Mouse (Mus musculus) hindbrain, embryonic 11.5 days (tissue): ENCODE data around the gene Olfr313. TPM values are rescaled to one million over a fixed set of nuclear protein-coding genes. Genes with fewer than 3 reads are reported as not detected.
A peak's percentile ranks its signal among the peaks of the same experiment; 100 is the strongest.
"Not testable (repeated sequence)": the region's sequence is repeated elsewhere in the genome, so short reads cannot be mapped to it uniquely, and the experiment has no call there.

Source experiments
- ATAC-seq: fragments of 200-750 bp; cut with Nextera tagmentation; 2 replicates; pipeline ENCODE4 v1.8.0; 2017; ENCODE audit warnings: mild to moderate bottlenecking, moderate TSS enrichment, moderate library complexity; ENCODE audit not compliant: low FRiP score
- DNase-seq: peaks from one replicate; pipeline ENCODE4 v3.0.0-alpha.2; 2015; ENCODE audit warnings: low spot score
- H3K27ac ChIP-seq: fragments of 300-500 bp; sonication (generic); 2 replicates; pipeline ENCODE4 v1.5.1; 2014; ENCODE audit warnings: mild to moderate bottlenecking, low read depth, low read length
- H3K27me3 ChIP-seq: fragments of 300-500 bp; sonication (generic); 2 replicates; pipeline ENCODE4 v1.6.1; 2014; ENCODE audit warnings: mild to moderate bottlenecking, low read length, moderate library complexity, mixed read lengths; ENCODE audit not compliant: control insufficient read depth, insufficient read depth
- H3K36me3 ChIP-seq: fragments of 300-500 bp; sonication (generic); 2 replicates; pipeline ENCODE4 v1.6.1; 2014; ENCODE audit warnings: mild to moderate bottlenecking, low read length, moderate library complexity, mixed read lengths; ENCODE audit not compliant: control insufficient read depth, insufficient read depth
- H3K4me1 ChIP-seq: fragments of 300-500 bp; sonication (generic); replicated peaks from 2 replicates; pipeline ENCODE4 v1.6.1; 2014; ENCODE audit warnings: low read length, mixed read lengths; ENCODE audit not compliant: control insufficient read depth, insufficient read depth
- H3K4me2 ChIP-seq: fragments of 300-500 bp; sonication (generic); replicated peaks from 2 replicates; pipeline ENCODE4 v1.6.1; 2014; ENCODE audit warnings: mild to moderate bottlenecking, low read depth, low read length
- H3K4me3 ChIP-seq: fragments of 300-500 bp; sonication (generic); 2 replicates; pipeline ENCODE4 v1.5.1; 2014; ENCODE audit warnings: low read depth, low read length
- H3K9ac ChIP-seq: fragments of 300-500 bp; sonication (generic); 2 replicates; pipeline ENCODE4 v1.6.1; 2014; ENCODE audit warnings: low read depth, low read length
- H3K9me3 ChIP-seq: fragments of 300-500 bp; sonication (generic); 2 replicates; pipeline ENCODE4 v1.6.1; 2016; ENCODE audit warnings: low read length; ENCODE audit not compliant: control insufficient read depth
- WGBS: fragments of 180-500 bp; shearing (Covaris S2); extraction: QIAGEN DNeasy Blood & Tissue Kit; methylation state at CpG from one replicate; pipeline ENCODE4 v1.1.7; 2014; 5-methylcytosine and 5-hydroxymethylcytosine counted together
- polyA plus RNA-seq: library from polyadenylated mRNA; unstranded; fragments of >200 nt; fragmentation: Nextera tagmentation; extraction: Ambion mirVana; gene quantifications from 2 replicates; pipeline ENCODE4 v1.2.1, GENCODE M21; 2014

Olfr313 gene
- polyA plus RNA-seq, 1 experiment from 2014 or later = not detected

DNA sequence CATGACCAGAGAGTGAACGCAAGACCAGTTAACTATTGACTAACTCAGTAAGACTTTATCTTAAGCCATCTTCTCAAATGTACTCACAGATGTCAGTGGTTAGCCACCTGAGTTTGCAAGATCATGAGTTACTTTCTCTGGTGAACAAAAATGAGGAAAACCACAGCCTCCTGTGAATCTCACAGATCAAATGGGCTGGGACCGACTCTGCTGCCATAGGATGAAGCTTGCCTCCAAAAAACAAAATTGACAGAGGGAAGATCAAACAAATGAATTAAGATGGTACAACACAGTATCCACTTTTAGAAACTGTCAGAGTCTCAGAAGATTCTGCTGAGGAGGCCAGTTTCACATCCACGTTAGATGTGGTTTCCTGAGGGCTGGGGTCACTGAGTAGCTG, 15.0 kb downstream of the Olfr313 start:
- ATAC-seq = no peak
- H3K27ac ChIP-seq = no peak overlapping the region
- 88% methylated on average over 3 of the region's 3 CpGs for WGBS

DNA sequence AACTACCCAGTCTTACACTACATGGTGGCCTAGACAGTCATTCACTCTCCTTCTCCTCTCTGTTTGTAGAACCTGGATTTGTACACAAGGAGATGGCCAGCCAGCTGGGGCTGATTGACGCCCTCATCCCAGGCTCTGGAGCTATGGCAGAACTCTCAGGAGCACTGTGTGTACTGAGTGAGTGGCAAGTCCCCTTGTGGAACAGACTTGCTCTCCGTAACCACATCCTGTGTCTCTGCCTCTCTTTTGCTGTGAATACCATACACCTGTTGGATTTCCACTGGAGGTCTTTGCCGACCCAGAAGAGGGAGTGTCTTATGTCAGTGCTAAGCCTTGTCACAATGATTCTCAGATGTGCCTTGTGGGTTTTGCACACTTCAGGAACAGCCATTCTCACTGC, 17.7 kb downstream of the Olfr313 start:
- not testable (repeated sequence) for H3K4me2 ChIP-seq, H3K9me3 ChIP-seq, H3K4me1 ChIP-seq, H3K36me3 ChIP-seq, DNase-seq, H3K9ac ChIP-seq, H3K27ac ChIP-seq, H3K27me3 ChIP-seq, ATAC-seq, H3K4me3 ChIP-seq
- WGBS = 88% methylated on average over 3 of the region's 3 CpGs

More for the DNA sequence above, 15.0 kb downstream of the Olfr313 start:
- Histone ChIP-seq H3K36me3 (no peaks in the 10 kb centered on the region), H3K4me2 (no peak overlapping the region), H3K4me1 (no peaks in the 10 kb centered on the region), H3K4me3 (no peak overlapping the region), H3K27me3 (no peaks in the 10 kb centered on the region), H3K9ac (no peak overlapping the region), H3K9me3 (no peaks in the 10 kb centered on the region)
- no peak for DNase-seq

DNA sequence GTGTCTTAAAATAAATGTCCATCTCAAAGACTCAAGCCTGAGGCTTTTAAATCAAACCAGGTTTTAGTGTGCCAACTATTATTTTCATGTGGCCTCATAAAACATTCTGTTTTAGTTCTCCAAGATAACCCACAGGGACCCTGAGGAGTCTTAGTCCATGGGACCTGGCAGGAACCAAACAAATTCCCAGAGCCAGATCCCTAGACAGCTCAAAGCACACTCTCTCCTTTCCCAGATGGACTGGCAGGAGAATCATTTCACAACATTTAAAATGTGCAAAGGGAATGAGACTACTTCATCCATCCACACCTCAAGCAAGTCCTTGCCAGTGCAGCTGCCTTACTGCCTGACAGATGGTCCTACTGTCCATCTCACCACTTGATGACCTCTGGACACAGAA, 24.2 kb downstream of the Olfr313 start, which contains the start of gene Olfr311:
TSS of gene Olfr311 (plus strand) at position 301 of the 400 bp plus-strand sequence.
- H3K27ac ChIP-seq, H3K9ac ChIP-seq, ATAC-seq, DNase-seq, H3K9me3 ChIP-seq, H3K36me3 ChIP-seq, H3K4me1 ChIP-seq, H3K4me3 ChIP-seq, H3K4me2 ChIP-seq, H3K27me3 ChIP-seq: not testable (repeated sequence)

DNA sequence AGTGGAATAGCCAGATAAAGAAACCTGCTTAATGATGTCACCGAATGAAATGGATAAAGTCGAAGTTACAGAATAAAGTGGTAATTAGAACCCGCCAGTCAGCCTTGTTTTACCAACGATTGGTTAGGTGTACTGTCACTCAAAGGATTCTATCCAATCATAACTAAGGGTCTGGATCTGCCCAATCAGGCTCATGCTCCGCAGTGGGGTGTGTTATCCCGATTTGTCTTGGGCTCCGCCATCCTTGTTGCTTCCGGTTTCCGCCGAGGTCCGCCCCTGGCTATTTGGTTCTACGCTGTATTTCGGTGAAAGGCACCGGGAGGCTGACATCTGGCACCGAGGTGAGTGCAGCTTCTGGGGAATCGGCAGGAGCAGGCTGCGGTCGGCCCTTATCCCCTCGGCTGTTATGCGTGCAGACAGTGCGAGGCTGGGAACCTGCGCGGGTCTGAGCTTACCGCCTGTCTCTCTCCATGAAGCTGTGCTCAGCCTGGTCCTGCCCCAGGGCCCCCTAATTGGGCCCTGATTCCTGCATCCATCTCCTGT, 32.2 kb downstream of the Olfr313 start, which contains the start of gene Gm12258:
TSS of gene Gm12258 (plus strand) at position 240 of the 543 bp plus-strand sequence.
- H3K27me3 ChIP-seq = no peaks in the 10 kb centered on the region
- H3K9me3 ChIP-seq = no peaks in the 10 kb centered on the region
- H3K9ac ChIP-seq = peak within 1 kb of the TSS; percentile 90
- peak; percentile 100 for ATAC-seq
- WGBS = under 1% methylated on average over 24 of the region's 24 CpGs
- DNase-seq = peak; percentile 95
- peak within 1 kb of the TSS; percentile 74 for H3K4me2 ChIP-seq
- H3K27ac ChIP-seq = no peak within 1 kb of the TSS
- no peaks in the 10 kb centered on the region for H3K4me1 ChIP-seq
- peak within 1 kb of the TSS; percentile 81 for H3K4me3 ChIP-seq
- H3K36me3 ChIP-seq = 0 out of 2 replicates have a peak, but pooled peaks cover 2% of the 10 kb centered on the region

DNA sequence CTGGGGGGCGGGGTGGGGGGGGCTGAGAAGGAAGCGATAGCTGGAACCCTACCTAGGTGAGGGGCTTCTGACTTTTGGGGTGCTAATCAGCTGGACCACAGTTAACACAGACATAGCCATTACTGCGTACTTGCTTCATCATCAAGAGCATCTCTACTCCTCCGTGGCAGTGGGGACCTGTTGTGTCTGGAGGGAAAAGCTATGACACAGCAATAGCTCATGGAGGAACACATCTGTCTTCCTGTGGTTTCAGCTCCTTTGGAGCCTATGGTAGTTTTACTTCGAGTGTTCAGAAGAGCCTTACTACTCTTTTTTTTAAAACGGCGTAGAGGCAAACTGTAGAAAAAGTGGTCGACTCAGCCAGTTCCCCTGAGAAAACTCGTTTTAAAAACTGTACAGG, 32.8 kb downstream of the Olfr313 start:
- Histone ChIP-seq H3K27me3 (no peaks in the 10 kb centered on the region), H3K36me3 (0 out of 2 replicates have a peak, but pooled peaks cover 2% of the 10 kb centered on the region), H3K4me1 (no peaks in the 10 kb centered on the region), H3K9ac (peak overlapping the region; percentile 90), H3K4me3 (peak overlapping the region; percentile 81), H3K4me2 (peak overlapping the region; percentile 74), H3K27ac (no peak overlapping the region), H3K9me3 (no peaks in the 10 kb centered on the region)
- ATAC-seq (no peak; the same call in 1 of the 2 replicates), DNase-seq (peak; percentile 5)
- WGBS = 53% methylated on average over 9 of the region's 9 CpGs

DNA sequence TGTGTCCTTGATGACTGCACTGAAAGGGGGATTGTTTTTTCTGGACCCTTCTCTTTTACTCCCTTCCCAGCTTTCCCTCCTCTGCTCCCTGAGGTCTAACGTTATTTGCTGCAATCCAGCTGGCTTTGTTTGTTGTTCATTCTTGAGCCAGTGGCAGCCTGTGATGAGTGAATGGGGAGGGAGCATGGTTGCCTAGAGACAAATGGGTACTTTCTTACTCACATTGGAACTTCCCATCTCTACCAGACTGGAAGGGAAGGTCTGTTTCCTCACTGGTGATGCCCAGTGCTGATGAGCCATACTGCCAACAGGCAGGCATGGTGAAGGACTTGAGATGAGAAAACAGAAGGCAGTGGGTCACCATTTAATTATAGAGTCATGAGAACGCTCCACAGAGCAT, 34.9 kb downstream of the Olfr313 start:
- no peak overlapping the region for H3K4me3 ChIP-seq
- no peak overlapping the region for H3K27ac ChIP-seq
- H3K4me1 ChIP-seq = no peaks in the 10 kb centered on the region
- no peaks in the 10 kb centered on the region for H3K27me3 ChIP-seq
- 0 out of 2 replicates have a peak, but pooled peaks cover 2% of the 10 kb centered on the region for H3K36me3 ChIP-seq
- 68% methylated on average over 2 of the region's 2 CpGs for WGBS
- no peak for ATAC-seq
- no peak overlapping the region for H3K4me2 ChIP-seq
- DNase-seq = no peak
- no peak overlapping the region for H3K9ac ChIP-seq
- H3K9me3 ChIP-seq = no peaks in the 10 kb centered on the region

DNA sequence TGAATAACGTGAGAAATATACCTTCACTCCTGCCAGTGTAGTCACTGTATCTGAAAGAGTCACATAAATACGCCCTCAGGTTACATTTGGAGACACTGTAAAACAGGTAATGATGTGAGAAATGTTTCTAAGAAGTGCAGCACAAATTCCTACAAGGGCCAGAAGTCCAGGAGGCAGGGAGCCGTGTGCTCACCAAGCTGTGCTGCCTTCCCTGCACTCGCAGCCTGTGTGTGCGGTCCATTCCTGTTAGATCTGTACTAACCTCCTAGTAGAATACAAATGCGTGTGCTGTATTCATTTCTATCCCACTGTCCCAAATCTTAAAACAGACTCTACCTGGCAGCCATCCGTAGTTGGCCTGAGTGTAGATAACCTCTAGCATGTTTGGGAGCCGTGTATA, 45.9 kb downstream of the Olfr313 start:
- no peaks in the 10 kb centered on the region for H3K27me3 ChIP-seq
- H3K9ac ChIP-seq = no peak overlapping the region
- no peak for DNase-seq
- H3K36me3 ChIP-seq = peaks cover 25% of the 10 kb centered on the region
- peaks cover 3% of the 10 kb centered on the region; the same call in 1 of the 2 replicates for H3K9me3 ChIP-seq
- ATAC-seq = no peak
- H3K27ac ChIP-seq = no peak overlapping the region
- no peak overlapping the region for H3K4me2 ChIP-seq
- H3K4me1 ChIP-seq = no peaks in the 10 kb centered on the region
- H3K4me3 ChIP-seq = no peak overlapping the region
- WGBS = 94% methylated on average over 8 of the region's 8 CpGs

DNA sequence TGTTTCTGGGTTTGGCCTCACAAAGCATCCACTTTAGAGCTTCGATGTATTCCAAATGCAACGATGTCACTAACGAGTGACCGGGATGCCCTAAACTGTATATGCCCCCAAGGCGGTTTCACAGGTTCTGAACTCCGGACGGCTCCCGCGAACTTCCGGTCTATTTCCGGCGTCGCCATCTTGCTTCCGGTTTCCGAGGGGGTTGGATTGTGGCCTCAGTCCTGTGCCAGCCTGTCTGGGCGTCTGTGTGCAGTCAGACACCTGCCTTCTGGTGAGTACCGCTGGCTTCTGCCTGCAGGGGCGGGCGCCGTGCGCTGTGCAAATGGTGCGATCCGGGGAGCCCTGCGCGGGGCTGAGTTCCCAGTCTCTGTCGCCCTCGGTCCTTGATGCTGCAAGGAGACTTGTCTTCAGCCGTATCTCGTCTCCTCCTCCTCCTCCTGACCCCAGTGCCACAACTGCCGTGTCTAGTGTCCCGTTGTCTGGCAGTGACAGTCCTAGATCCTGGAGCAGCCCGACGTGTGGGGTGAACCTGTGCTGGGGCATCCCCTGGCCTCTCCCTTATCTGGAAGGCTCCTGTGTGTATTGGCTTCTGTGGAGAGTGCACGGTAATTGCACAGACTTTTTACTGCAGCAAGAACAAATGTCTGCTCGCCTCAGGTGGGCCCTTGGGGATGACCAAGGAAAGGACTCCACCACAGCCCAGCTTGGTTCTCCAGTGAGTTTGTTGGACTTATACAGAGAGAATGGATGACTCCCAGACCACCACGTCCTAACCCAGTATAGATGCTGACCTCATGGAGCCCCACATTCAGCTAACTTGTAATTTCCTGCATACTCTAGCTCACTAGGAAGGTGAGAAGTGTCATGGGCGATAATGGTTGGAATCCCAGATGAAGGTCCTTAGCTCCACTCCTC, 52.5 kb downstream of the Olfr313 start, which contains the start of gene 2810021J22Rik:
TSS of gene 2810021J22Rik (plus strand) at position 178 of the 915 bp plus-strand sequence.
- peak within 1 kb of the TSS; percentile 78 for H3K27ac ChIP-seq
- peak within 1 kb of the TSS; percentile 85 for H3K4me2 ChIP-seq
- H3K9me3 ChIP-seq = no peaks in the 10 kb centered on the region
- H3K27me3 ChIP-seq = no peaks in the 10 kb centered on the region
- peak within 1 kb of the TSS; percentile 82 for H3K4me3 ChIP-seq
- peak; percentile 83 for ATAC-seq
- peak; percentile 86 for DNase-seq
- H3K36me3 ChIP-seq = 0 out of 2 replicates have a peak, but pooled peaks cover 2% of the 10 kb centered on the region
- H3K9ac ChIP-seq = peak within 1 kb of the TSS; percentile 85
- no peaks in the 10 kb centered on the region for H3K4me1 ChIP-seq
- WGBS = 4% methylated on average over 37 of the region's 37 CpGs
